Mouse (Mus musculus) MEL-GATA-1-ER (cell line): ENCODE measurements around the gene Naa80.

Experiments used
- DNase-seq: peaks from one replicate; pipeline ENCODE4 v3.0.0-alpha.2; 2012; ENCODE audit warnings: low read depth; ENCODE audit errors: extremely low read depth

The Naa80 gene

DNA sequence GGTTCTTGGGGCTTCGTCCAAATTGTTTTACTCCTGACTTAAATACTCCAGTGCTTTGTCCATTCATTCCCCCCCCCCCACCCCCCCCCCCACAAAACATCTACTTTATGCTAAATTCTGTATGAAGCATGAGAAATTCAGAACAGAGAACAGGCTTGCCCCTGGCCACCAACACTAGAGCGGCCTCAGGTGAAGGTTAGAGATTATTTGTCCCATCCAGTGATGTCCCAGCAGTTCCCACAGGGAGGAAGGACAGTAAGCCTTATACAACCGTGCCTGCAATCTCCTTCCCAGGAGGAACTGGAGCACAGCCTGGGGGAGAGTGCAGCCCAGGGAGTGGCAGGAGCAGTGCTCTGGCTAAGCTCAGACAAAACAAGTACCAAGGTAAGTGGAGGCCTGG lies at the start of gene Naa80:
TSS of gene Naa80 (plus strand) at position 301 of the 400 bp plus-strand sequence.
- DNase-seq: no peak

DNA sequence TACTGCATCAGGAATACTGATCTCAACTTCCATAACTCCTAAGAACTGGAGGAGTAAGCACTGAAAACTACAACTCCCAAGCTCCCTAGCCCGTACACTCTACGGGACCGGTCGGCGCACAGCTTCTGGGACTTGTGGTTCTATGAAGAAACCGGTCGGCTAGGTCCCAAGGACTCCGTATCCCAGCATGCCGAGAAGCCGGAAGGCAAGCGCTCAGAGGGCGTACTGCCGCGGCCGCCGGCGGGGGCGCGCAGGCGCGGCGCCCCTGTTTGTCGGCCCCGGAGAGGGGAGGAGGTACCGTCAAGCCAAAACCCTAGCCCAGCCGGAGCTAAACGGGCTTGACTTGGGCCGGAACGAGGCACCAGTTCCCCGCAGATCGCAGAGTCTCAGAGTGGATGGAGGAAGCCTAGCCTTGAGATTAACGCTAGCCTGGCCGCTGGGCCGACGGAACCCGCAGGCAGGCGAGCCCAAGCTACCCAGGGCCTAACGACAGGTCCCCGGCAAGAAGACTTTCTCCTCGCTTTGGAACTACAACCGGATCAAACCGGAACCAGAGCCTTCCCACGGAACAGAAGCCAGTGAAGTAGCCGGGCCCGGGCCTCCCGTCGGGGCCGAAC lies 44.8 kb upstream of the Naa80 start, which contains the start of gene Tmem115:
TSS of gene Tmem115 (plus strand) at position 155 of the 617 bp plus-strand sequence.
- DNase-seq: peak; percentile 96

DNA sequence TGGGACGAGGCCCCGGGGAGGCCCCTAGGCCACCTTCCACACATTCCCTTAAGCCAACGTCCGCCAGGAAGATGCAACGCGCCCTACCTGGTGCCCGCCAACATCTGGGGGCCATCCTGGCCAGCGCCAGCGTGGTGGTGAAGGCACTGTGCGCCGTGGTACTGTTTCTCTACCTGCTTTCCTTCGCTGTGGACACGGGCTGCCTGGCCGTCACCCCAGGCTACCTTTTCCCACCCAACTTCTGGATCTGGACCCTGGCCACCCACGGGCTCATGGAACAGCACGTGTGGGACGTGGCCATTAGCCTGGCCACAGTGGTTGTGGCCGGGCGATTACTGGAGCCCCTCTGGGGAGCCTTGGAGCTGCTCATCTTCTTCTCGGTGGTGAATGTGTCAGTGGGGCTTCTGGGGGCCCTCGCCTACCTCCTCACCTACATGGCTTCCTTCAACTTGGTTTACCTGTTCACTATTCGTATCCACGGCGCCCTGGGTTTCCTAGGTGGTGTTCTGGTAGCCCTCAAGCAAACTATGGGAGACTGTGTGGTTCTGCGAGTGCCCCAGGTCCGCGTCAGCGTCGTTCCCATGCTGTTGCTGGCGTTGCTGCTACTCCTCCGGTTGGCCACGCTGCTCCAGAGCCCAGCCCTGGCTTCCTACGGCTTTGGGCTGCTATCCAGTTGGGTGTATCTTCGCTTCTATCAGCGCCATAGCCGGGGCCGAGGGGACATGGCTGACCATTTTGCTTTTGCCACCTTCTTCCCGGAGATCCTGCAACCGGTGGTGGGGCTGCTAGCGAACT lies 44.1 kb upstream of the Naa80 start:
- no peak for DNase-seq

DNA sequence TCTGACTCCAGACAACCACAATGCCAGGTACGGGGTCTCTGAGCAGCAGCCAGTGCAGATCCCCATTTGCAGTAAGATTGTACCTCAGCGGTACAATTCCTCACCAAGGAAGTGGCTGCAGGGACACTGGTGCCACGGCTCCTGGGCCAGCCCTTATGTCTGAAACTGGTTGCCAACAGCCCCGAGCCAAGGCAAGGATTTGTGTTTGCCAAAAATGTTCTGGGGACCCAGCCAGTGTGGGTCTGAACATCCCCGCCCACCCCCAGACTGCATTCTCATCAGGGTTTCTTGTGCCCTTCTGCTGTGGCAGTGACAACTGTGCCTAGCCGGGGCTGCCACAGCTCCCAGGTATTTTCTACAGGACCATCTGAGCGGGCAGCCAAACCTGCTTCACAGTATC lies 40.5 kb upstream of the Naa80 start:
- no peak for DNase-seq

DNA sequence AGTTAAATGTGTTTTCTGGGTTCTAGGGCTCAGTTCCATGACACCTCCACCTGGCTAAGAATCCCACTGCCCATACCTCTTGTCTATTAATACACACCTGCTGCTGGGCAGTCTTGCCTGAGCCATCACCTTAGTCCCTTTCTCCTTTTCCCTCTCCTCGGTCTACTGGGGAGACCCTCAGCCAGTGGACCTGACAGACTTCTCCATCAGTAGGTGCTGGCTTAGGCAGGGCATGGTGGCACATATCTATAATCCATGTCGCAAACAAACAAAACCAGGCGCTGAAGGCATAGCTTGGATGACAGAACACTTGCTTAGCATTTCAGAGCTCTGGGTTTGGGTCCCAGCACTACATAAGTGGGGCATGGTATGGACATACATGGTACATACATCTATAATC lies 40.0 kb upstream of the Naa80 start:
- no peak for DNase-seq

DNA sequence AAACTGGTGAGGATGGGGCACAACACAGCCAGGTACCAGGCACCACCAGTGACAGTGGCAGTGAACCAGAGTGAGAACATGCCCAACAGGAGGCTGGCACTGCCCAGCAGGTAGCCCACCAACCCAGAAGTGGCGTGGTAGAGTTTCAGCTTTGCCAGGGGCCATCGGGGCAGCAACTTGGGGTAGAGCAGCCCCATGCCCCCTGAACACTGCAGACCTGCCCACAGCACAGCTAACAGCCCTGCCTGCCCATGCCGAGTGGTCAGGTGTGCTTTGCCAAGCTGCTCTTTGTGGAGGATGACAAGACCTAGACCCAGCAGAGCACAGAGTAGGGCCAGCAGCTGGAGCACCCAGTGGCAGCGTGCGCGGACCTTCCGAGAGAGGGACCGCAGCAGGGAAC lies 38.7 kb upstream of the Naa80 start:
- DNase-seq: no peak

DNA sequence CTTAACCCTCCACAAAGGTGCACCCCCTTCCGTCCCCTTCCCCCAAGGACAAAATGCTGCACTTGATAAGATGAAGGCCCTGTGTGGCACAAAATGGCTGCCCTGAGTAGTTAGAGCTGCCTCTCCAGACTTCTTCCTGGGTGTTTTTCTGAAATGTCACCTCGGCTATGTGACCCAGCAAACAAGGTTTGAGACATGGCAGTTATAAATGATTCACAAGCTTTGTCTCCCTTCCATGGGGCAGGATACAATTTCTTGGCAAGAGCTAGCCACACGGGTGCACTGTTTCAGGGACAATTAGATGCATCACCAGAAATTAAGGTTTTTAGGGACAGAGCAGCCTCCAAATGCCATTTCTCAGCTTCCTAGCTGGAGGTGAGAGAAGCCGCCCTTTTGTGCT lies 38.3 kb upstream of the Naa80 start:
- no peak for DNase-seq

DNA sequence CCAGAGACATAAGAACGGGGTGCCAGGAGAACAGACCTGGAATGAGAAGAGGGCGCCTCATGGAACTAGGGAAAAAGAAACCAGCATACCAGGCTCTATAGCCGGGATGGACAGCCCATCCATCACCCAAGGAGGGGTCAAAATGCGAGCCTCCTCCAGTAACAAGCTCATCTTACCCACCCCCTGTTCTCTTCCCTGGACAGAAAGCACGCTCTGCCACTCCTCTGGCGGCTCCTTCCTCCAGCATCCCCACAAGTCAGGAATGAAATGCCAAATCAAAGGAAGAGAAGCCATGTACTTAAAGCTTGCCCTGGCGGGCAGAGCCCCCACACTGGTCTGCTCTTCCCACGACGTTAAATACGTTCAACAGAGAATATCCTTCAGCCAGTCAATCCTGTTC lies 37.7 kb upstream of the Naa80 start:
- no peak for DNase-seq

DNA sequence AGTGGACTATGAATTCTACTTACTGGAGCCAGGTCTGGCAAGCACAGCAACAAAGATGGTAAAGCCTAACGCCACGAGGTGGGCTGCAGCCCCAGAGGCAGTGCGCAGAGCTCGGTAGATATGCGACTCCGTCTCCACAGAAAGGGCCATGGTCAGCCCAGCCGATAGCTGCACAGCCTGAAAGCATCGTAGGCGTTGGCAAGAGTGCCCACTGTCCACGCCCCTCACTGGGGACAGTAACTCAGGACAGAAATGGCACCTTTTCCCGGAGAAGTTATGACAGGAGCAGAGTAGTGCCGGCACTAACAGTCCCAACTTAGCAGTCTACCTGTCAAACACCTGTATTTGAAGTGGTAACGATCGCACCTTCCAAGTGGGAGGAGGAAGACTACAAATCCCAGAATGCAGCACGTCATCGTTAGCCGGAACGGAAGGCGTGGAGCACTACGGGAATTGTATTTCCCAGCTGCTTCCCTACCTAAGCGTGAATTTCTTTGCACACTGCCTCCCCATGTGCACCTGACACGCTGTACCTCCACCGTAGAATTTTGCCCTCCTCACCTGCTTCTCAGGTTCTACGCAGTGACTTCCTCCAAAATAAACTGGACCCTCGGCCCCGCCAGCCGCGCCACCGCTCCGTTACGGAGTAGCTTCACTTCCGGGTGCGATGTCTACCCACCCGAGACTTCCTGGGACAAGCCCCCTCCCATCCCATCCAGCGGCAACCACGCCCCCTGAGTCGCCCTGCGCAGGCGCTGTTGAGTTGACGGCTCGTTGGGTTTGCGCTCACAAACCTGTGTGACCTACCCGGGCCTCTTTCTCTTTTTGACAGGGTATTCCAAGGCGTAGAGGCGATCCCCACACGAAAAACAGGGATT lies 37.0 kb upstream of the Naa80 start, which contains the start of the genes Cyb561d2 and Nprl2:
TSS of gene Cyb561d2 (minus strand) at position 720 of the 878 bp plus-strand sequence.
TSS of gene Nprl2 (plus strand) at position 753 of the 878 bp plus-strand sequence.
- peak; percentile 84 for DNase-seq

DNA sequence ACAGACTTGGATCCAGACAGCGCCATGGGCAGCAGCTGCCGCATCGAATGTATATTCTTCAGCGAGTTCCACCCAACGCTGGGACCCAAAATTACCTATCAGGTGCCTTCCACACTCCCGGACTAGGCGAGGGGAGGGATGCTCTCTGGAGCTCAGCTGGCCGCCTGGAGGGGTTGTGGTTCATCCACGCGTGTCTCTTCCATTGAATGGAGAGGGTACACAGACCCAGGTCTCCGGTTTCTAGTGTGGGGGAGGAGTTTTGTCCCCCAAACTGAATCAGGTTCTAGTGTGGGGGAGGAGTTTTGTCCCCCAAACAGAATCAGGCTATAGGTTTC lies 36.4 kb upstream of the Naa80 start:
- no peak for DNase-seq

DNA sequence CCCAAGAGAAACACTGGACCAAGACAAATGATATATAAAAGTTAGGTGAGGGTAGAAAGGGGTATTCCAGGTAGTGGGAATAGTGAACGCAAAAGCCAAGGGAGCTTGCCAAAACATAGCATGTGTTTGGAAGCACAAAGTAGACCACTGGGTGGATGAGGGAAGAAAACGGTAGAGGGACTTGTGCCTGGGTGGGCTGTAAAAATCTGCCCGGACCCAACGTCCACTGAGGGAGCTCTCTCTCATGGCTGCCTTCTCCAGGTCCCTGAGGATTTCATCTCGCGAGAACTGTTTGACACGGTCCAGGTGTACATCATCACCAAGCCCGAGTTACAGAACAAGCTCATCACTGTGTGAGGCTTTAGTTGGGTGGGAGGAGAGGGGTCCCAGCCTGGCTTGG lies 36.0 kb upstream of the Naa80 start:
- DNase-seq: no peak

DNA sequence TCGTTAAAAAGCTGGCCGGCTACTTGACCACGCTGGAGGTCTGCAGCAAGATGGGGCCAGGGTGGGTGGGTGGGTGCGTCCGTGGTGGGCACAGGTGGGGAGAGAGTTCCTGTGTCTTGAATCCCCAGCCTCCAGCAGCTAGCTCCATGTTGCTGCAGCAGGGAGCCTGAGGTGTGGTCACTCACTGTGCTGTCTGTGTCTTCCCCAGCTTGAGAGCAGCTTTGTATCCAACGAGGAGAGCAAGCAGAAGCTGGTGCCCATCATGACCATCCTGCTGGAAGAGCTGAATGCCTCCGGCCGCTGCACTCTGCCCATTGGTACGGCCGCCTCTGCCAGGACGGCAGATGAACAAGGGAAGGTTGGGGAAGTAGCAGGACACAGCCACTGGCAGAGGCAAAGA lies 35.4 kb upstream of the Naa80 start:
- no peak for DNase-seq

DNA sequence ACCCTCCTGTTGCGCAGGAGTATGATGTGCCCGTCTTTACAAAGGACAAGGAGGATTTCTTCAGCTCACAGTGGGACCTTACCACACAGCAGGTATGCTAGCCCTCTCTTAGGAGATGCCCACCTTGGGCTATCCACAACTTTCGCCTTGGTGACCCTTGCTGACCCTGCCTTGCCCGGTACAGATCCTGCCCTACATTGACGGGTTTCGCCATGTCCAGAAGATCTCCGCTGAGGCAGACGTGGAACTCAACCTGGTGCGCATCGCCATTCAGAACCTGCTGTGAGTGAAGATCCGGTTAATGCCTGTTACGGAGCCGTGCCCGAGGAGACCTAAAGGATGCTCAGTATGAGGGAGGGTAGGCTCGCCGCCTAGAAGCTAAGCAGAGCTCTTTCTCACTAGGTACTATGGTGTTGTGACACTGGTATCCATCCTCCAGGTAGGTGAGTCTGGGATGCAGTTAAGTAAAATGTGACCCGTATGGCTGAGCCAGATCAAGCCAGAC lies 34.4 kb upstream of the Naa80 start:
- DNase-seq: no peak

DNA sequence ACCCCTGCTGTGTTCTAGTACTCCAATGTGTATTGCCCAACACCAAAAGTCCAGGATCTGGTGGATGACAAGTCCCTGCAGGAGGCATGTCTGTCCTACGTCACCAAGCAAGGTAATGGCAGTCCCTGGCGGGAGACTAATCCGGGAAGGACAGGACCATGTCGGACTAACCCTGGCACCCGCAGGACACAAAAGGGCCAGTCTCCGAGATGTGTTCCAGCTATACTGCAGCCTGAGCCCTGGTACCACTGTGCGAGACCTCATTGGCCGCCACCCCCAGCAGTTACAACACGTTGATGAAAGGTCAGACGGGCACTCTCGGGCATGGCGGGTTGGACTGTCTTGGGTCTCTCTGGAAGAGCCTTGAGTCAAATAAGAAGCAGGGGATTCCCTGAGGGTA lies 34.0 kb upstream of the Naa80 start:
- DNase-seq: no peak

DNA sequence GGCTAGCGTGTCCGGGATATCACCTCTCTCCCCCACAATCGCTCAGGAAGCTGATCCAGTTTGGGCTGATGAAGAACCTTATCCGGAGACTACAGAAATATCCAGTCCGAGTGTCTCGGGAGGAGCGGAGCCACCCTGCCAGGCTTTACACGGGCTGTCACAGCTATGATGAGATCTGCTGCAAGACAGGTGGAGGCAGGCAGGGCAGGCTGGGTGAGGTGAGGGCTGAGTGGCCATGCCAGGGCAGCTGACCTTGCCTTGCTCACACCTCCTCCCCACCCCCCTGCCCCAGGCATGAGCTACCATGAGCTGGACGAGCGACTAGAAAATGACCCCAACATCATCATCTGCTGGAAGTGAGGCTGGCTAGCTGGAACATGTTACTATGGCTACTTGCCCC lies 33.5 kb upstream of the Naa80 start:
- DNase-seq: no peak

DNA sequence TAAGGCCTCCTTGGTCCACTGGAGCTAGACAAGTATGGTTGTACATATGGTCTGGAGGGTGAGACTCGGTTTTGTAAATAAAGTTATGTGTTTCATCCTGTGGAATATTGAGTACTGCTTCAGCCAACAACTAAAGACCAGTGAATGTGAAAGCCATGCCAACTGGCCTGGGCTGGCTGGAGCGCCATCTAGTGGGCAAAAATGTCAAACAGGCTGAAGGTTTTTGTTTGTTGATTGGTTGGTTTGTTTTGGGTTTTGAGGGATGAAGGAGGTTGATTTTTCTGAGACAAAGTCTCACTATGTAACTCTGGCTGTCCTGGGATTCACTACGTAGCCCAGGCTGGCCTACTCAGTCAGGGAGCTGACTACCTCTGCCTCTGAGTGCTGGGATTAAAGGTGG lies 33.1 kb upstream of the Naa80 start:
- DNase-seq: no peak

DNA sequence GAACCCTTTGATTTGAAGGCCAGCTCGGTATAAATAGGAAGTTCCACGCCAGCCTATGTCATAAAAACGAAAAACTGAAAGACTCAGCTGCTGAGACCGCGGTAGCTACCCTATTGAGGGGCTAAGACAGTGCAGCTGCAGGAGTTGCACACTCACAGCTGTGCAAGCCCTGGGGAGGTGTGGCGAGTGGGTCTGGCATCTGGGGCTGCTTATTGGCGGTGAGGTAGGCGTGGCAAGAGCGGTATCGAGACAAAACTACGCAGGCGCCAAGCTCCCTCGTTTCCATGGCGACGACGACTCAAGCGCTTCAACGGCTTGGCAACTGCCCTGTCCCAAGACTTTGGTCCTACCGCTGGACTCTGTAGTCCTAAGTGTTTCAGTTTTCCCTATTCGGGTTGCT lies 31.7 kb upstream of the Naa80 start, which contains the start of gene Zmynd10:
TSS of gene Zmynd10 (plus strand) at position 273 of the 400 bp plus-strand sequence.
- no peak for DNase-seq

DNA sequence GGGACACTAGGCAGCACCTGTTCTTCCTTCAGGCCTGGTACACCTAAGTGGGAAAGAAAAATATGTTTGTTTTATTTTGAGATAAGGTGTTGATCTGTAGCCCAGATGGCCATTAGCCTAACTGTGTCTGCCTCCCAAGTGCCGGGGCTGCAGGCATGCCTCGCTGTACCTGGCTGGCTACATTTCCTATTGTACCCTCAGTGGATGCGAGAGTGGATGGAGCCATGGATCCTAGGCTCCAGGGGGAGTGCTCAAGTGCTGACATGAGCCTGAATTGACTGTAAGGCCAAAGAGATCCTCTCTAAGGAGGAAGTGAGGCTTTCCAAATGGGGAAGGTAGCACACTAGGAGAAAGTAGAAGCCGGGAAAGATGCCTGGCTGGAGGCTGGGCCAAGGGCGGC lies 30.7 kb upstream of the Naa80 start:
- no peak for DNase-seq

DNA sequence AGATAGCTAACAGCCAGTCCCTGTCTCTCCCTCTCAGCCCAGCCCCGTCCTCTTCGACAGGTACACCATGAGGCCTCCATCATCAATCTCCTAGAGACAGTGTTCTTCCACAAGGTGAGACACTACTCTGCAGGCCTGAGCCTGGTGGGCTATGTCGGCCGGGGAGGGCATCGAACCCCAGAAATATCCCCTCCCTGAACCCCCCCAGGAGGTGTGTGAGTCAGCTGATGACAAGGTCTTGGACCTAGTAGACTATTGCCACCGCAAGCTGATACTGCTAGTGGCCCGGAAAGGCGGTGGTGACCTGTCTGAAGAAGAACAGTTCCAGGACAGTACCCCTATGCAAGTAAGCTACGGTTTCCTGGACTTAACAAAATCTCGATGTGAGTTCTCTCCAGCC lies 29.9 kb upstream of the Naa80 start:
- no peak for DNase-seq

DNA sequence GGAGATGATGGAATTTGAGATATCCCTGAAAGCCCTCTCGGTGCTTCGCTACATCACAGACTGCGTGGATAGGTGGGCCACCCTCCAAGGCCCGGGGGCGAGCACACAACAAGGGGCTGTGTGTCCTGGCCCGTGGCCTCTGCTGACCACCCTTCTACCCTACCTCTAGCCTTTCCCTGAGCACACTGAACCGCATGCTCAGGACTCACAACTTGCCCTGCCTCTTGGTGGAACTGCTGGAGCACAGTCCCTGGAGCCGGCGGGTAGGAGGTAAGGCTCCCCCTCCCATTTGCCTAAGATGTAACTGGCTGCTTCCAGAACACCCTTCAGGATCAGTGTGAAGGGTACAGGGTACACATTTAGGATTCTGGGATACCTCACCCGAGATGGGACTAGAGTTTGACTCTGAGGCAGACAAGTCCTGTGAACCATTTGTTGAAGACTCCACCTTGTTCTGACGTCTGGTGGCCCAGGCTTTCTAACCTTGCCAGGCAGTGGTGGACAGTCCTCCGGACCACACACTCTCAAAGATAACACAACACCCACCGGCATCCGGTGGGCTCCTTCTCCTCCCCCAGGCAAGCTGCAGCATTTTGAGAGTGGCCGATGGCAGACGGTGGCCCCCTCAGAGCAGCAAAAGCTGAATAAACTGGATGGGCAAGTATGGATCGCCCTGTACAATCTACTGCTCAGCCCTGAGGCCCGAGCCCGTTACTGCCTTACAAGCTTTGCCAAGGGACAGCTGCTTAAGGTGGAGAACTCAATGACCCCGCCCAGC lies 29.2 kb upstream of the Naa80 start:
- DNase-seq: no peak
